Mouse (Mus musculus) hindbrain, embryonic 15.5 days (tissue): ENCODE data around the gene Tmem30b. TPM values are rescaled to one million over a fixed set of nuclear protein-coding genes. Genes with fewer than 3 reads are reported as not detected.
"Not testable (repeated sequence)": the region's sequence is repeated elsewhere in the genome, so short reads cannot be mapped to it uniquely, and the experiment has no call there.

Source experiments
- ATAC-seq: fragments of 200-750 bp; cut with Nextera tagmentation; 2 replicates; pipeline ENCODE4 v1.8.0; 2017; ENCODE audit warnings: low read depth, moderate number of reproducible peaks, moderate TSS enrichment; ENCODE audit not compliant: low FRiP score
- H3K27ac ChIP-seq: fragments of 300-500 bp; sonication (generic); replicated peaks from 2 replicates; pipeline ENCODE4 v1.5.1; 2015; ENCODE audit warnings: mild to moderate bottlenecking, inconsistent platforms
- H3K27me3 ChIP-seq: fragments of 300-500 bp; sonication (generic); 2 replicates; pipeline ENCODE4 v1.6.1; 2015; ENCODE audit warnings: control low read depth, inconsistent platforms
- H3K36me3 ChIP-seq: fragments of 300-500 bp; sonication (generic); 2 replicates; pipeline ENCODE4 v1.6.1; 2015; ENCODE audit warnings: control low read depth, inconsistent platforms
- H3K4me1 ChIP-seq: fragments of 300-500 bp; sonication (generic); replicated peaks from 2 replicates; pipeline ENCODE4 v1.6.1; 2015; ENCODE audit warnings: control low read depth, inconsistent platforms
- H3K4me2 ChIP-seq: fragments of 300-500 bp; sonication (generic); 2 replicates; pipeline ENCODE4 v1.6.1; 2015; ENCODE audit warnings: moderate library complexity, mild to moderate bottlenecking, inconsistent platforms
- H3K4me3 ChIP-seq: fragments of 300-500 bp; sonication (generic); 2 replicates; pipeline ENCODE4 v1.5.1; 2015; ENCODE audit warnings: mild to moderate bottlenecking, inconsistent platforms
- H3K9ac ChIP-seq: fragments of 300-500 bp; sonication (generic); 2 replicates; pipeline ENCODE4 v1.6.1; 2015; ENCODE audit warnings: inconsistent platforms
- H3K9me3 ChIP-seq: fragments of 300-500 bp; sonication (generic); 2 replicates; pipeline ENCODE4 v1.6.1; 2016; ENCODE audit warnings: control low read depth, inconsistent platforms
- WGBS: fragments of 180-500 bp; shearing (Covaris S2); methylation state at CpG from one replicate; pipeline ENCODE4 v1.1.7; 2015; 5-methylcytosine and 5-hydroxymethylcytosine counted together
- polyA plus RNA-seq: library from polyadenylated mRNA; unstranded; fragments of >200 nt; fragmentation: Nextera tagmentation; extraction: Ambion mirVana; gene quantifications from 2 replicates; pipeline ENCODE4 v1.2.1, GENCODE M21; 2015

Gene Tmem30b
- polyA plus RNA-seq, 1 experiment from 2014 or later = 0.38 TPM

DNA sequence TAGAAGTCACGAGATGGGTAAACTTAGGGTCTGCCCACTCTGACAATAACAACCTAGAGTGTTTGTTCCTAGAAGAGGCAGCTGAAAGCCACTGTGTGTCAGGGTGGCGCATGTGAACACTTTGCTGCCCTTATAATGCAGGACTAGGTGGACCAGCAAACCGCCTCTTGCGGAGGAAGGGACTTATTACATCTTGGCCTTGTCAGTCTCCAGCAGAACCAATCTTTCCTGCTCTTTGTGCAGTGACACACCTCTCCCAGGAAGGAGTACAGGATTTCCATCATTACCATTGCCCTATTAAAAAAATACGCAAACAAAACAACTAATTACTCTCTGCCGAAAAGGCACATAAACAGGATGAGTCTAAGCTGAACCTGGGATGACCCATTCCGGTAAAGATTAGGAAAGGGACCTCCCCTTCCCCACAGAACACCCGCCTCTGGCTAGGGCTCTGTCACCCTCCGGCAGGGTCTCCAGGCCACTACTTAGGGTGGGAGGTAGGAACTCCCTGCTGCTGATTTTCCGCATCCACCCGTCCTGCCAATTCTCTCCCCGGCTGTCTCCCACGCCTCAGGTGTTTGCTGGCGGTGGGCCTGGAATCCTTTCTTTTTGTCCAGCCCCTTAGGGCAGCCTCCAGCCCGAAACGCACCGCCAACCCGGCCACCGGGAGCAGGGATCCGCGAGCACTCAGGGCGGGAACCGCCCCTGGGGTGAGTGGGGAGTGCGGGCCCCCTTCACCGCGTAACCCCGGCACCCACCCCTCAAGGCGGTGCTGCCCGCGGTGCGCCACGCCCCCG, 37.8 kb upstream of the Tmem30b start:
- peaks cover 11% of the 10 kb centered on the region; the same call in 1 of the 2 replicates for H3K27me3 ChIP-seq
- 5% methylated on average over 33 of the region's 33 CpGs for WGBS
- peak overlapping the region; percentile 66 for H3K27ac ChIP-seq

DNA sequence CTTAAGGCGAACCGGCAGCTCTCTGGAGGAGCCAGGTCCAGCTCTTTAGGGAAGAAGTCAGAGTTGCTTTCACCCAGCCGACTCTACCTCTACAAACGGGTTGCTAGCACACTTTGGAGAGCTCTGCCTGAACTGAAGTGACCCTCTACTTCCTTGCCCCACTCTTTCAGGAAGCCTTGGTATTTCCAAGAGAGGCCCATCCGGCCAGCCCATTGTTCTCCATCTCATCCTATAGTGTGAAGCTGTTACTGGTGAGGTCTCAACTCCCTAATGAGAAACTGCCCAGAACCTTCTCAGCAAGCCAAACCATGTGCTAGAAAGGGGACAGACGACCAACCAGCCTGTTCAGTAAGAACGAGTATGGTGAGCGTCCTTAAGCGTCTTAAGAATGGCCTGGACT, 37.1 kb upstream of the Tmem30b start:
- no peak overlapping the region for H3K4me3 ChIP-seq
- H3K9me3 ChIP-seq = no peaks in the 10 kb centered on the region
- ATAC-seq = no peak
- no peak overlapping the region for H3K9ac ChIP-seq
- H3K4me1 ChIP-seq = peaks cover 20% of the 10 kb centered on the region
- WGBS = 77% methylated on average over 9 of the region's 9 CpGs
- H3K4me2 ChIP-seq = 0 out of 2 replicates have a peak overlapping the region, but pooled peaks have one; percentile 90
- peaks cover 11% of the 10 kb centered on the region; the same call in 1 of the 2 replicates for H3K27me3 ChIP-seq
- H3K36me3 ChIP-seq = no peaks in the 10 kb centered on the region
- H3K27ac ChIP-seq = 0 out of 2 replicates have a peak overlapping the region, but pooled peaks have one; percentile 22

More for the DNA sequence above, 37.8 kb upstream of the Tmem30b start:
- Histone ChIP-seq H3K9me3 (no peaks in the 10 kb centered on the region), H3K4me2 (peak overlapping the region; percentile 90), H3K36me3 (no peaks in the 10 kb centered on the region), H3K9ac (peak overlapping the region; percentile 75), H3K4me1 (peaks cover 20% of the 10 kb centered on the region), H3K4me3 (peak overlapping the region; percentile 82)
- no peak for ATAC-seq

DNA sequence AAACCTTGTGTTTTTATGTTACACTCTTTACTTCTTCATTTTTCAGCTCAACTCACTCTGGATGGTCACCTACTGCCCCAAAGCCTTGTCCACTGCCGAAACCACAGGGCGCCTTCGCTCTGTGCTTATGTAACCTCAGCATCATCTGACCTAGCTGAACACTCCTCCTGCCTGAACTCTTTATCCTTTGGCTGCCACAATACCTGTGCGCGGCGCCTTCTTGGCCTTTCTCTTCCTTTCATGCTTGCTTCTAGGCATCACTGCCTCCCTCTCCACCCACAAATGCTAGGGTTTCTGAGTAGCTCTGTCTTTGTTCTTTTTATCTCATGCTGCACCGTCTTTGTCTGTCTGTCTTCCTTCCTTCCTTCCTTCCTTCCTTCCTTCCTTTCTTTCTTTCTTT, 34.6 kb upstream of the Tmem30b start:
- no peaks in the 10 kb centered on the region for H3K36me3 ChIP-seq
- no peak for ATAC-seq
- no peak overlapping the region for H3K9ac ChIP-seq
- no peak overlapping the region for H3K27ac ChIP-seq
- H3K4me3 ChIP-seq = no peak overlapping the region
- 80% methylated on average over 7 of the region's 7 CpGs for WGBS
- no peaks in the 10 kb centered on the region for H3K9me3 ChIP-seq
- H3K4me1 ChIP-seq = peaks cover 15% of the 10 kb centered on the region
- no peak overlapping the region for H3K4me2 ChIP-seq
- H3K27me3 ChIP-seq = peaks cover under 1% of the 10 kb centered on the region; the same call in 1 of the 2 replicates

DNA sequence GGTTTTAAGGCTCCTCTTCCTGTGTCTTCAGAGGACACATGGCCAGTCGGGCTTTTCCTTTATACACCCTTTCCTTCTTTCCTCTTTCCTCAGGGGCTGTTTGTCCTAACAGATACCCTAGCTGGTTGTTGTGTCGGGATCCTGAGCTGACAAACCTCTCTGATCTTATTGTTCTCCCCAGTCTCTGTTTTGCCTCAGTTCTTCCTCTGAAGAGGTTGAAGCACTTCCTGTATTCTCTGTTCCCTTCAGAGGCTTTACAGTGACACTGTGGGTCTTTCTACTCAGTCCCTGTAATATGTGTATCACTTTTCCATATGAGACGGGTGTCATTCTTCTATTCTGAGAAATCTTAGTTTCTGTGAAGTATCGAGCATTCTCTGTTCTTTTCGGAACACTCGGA, 31.9 kb upstream of the Tmem30b start:
- Histone ChIP-seq H3K9ac (no peak overlapping the region), H3K4me1 (no peaks in the 10 kb centered on the region), H3K4me3 (no peak overlapping the region), H3K4me2 (no peak overlapping the region), H3K27ac (no peak overlapping the region), H3K9me3 (no peaks in the 10 kb centered on the region), H3K36me3 (no peaks in the 10 kb centered on the region), H3K27me3 (no peaks in the 10 kb centered on the region; the same call in 1 of the 2 replicates)
- WGBS = 77% methylated on average over 6 of the region's 6 CpGs
- no peak for ATAC-seq

DNA sequence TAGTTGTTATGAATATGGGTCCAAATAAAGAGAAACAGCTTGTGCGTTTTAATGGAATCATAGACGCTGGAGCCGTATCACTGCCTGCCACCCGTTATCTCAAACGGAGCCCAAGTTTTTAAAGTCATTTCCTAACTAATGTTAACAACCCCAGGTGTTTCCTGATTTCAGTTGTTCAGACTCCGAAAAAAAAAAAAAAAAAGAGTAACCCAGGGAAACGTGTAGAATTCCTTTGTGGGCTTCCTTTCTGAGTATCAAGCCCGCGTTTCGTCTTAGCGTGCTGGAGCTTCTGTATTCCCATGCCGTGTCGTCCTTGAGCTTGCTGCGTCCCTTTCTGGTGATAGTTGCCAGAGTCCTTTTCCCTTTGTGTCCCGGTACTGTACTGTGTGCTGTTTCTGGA, 28.4 kb upstream of the Tmem30b start:
- Histone ChIP-seq H3K27me3 (no peaks in the 10 kb centered on the region), H3K36me3 (no peaks in the 10 kb centered on the region), H3K27ac (no peak overlapping the region), H3K4me2 (no peak overlapping the region), H3K9me3 (no peaks in the 10 kb centered on the region), H3K4me3 (no peak overlapping the region), H3K4me1 (no peaks in the 10 kb centered on the region), H3K9ac (no peak overlapping the region)
- ATAC-seq = no peak
- WGBS = 67% methylated on average over 15 of the region's 15 CpGs

DNA sequence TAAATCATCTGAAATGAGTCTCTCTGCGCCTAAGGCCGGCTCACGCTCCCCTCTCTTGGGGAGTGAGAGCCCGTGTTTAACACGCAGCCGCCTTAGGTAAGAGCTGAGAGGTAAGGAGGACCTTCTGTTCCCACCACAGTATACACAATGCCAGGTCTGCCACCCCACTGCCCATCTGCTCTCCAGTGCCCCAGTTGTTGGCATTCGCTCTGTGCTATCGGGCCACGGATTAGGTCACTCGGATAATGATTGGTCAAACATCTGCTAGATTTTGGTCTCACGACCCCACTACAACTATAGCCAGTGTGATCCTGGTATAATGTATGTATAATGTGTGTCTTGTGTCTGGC, 19.4 kb upstream of the Tmem30b start:
- Histone ChIP-seq H3K4me3 (peak overlapping the region; percentile 38), H3K27me3 (no peaks in the 10 kb centered on the region), H3K4me1 (peaks cover 8% of the 10 kb centered on the region; the same call in 1 of the 2 replicates), H3K9ac (peak overlapping the region; percentile 45; the same call in 1 of the 2 replicates), H3K27ac (no peak overlapping the region), H3K4me2 (peak overlapping the region; percentile 62), H3K9me3 (no peaks in the 10 kb centered on the region), H3K36me3 (no peaks in the 10 kb centered on the region)
- 60% methylated on average over 11 of the region's 11 CpGs for WGBS
- ATAC-seq = peak; percentile 3; the same call in 1 of the 2 replicates

DNA sequence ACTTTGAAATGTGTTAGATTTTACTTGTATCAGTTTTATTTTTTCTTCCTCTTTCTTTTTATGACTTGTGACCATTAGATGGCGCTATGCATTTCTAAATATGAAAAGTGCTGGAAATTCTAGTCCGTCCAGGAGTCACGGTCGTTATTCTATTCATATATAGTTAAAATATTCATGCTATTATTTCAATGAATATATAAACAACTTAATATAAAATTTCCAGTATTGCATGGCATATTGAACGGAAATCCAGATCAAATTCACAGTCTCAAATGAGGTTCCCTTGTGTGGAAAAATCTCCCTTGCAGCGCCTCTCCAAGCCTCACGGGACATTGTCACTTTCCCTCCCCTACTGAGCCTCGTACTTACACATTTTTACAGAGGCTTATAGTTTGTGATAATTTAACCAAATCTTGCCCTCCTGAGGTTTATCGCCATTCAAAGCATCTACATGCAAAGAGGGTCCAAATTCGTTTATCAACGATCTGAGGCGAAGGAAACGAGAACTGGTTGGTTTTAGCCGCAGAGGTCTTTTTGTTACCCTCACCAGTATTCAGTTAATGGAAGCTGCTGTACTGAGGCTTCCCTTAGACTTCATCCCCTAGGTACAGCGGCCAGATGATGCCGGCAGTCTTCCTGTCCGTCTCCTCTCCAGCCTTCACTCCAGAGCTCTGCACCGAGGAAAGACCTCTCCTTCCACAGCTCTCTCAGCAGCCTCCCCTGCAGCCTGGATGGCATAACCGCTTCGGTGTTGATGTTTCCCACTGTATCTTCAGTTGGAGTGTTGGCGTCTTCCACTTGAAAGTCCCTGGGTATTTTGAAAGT, 18.8 kb upstream of the Tmem30b start:
- peak; percentile 42; the same call in 1 of the 2 replicates for ATAC-seq
- Histone ChIP-seq H3K27me3 (no peaks in the 10 kb centered on the region), H3K36me3 (no peaks in the 10 kb centered on the region), H3K27ac (no peak overlapping the region), H3K4me3 (peak overlapping the region; percentile 38), H3K4me1 (peaks cover 8% of the 10 kb centered on the region; the same call in 1 of the 2 replicates), H3K4me2 (peak overlapping the region; percentile 62), H3K9ac (peak overlapping the region; percentile 45), H3K9me3 (no peaks in the 10 kb centered on the region)
- 16% methylated on average over 21 of the region's 21 CpGs for WGBS

DNA sequence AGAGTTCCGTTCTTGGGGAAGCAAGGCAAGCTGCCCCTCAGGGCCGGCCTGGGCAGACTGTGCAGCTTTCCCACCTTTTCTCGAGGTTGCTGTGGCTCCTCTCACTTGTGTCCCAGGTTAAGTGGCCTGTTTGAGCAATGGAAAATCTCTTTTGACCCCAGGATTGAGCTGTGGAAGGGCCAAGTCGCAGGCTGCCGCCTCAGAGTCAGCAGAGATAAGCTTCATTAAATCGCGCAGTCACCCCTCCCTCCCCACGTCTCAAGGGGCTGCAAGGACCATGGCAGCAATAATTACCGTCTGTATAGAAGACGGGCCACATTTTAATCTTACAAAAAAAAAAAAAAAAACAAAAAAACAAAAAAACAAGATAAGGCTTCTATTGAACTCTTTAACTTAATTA, 18.0 kb upstream of the Tmem30b start:
- Histone ChIP-seq H3K4me2 (no peak overlapping the region), H3K36me3 (no peaks in the 10 kb centered on the region), H3K4me1 (peaks cover 8% of the 10 kb centered on the region; the same call in 1 of the 2 replicates), H3K27ac (no peak overlapping the region), H3K9ac (no peak overlapping the region), H3K9me3 (no peaks in the 10 kb centered on the region), H3K4me3 (no peak overlapping the region), H3K27me3 (no peaks in the 10 kb centered on the region)
- 26% methylated on average over 10 of the region's 10 CpGs for WGBS
- ATAC-seq = no peak

DNA sequence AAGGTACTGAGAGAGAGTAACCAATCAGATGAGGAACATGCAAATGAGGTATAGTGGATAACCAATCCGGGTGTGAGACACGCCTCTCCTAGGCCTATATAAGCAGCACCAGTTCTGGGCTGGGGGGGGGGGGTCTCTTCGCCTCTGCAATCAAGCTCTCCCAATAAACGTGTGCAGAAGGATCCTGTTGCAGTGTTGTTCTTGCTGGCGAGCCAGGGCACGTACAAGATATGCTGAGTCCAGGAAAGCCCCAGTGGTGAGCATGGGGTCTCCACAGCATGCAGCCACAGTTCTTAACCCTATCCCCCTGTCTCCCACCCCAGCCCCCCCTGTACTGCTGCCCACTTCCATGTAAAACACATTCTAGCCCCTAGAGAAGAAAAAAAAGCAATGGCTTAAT, 16.9 kb upstream of the Tmem30b start:
- not testable (repeated sequence) for H3K27me3 ChIP-seq, H3K27ac ChIP-seq, H3K36me3 ChIP-seq, H3K9ac ChIP-seq, H3K9me3 ChIP-seq, H3K4me2 ChIP-seq, H3K4me1 ChIP-seq, H3K4me3 ChIP-seq, ATAC-seq
- WGBS = 84% methylated on average over 6 of the region's 6 CpGs

DNA sequence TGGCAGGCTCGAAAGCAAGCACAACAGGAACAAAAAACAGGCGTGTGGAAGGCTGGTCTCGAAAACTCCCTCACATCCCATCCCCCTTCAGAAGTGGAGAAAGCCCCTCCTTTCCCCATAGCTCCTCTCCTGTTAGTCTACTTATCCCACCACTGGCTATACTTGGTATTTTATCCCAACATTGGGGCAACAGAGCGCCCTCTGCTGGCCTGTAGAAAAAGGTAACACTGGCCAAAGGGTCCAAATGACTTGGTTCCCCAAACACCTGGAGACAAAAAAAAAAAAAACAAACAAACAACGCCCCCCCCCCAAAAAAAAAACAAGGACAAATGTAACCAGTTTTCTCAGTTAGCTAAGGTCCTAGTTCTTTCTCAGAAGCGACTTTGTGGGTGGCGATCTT, 13.9 kb upstream of the Tmem30b start:
- H3K4me2 ChIP-seq = no peak overlapping the region
- no peaks in the 10 kb centered on the region for H3K27me3 ChIP-seq
- peaks cover 2% of the 10 kb centered on the region; the same call in 1 of the 2 replicates for H3K4me1 ChIP-seq
- H3K9me3 ChIP-seq = no peaks in the 10 kb centered on the region
- 59% methylated on average over 7 of the region's 7 CpGs for WGBS
- H3K27ac ChIP-seq = no peak overlapping the region
- H3K4me3 ChIP-seq = no peak overlapping the region
- no peaks in the 10 kb centered on the region for H3K36me3 ChIP-seq
- ATAC-seq = no peak
- no peak overlapping the region for H3K9ac ChIP-seq

DNA sequence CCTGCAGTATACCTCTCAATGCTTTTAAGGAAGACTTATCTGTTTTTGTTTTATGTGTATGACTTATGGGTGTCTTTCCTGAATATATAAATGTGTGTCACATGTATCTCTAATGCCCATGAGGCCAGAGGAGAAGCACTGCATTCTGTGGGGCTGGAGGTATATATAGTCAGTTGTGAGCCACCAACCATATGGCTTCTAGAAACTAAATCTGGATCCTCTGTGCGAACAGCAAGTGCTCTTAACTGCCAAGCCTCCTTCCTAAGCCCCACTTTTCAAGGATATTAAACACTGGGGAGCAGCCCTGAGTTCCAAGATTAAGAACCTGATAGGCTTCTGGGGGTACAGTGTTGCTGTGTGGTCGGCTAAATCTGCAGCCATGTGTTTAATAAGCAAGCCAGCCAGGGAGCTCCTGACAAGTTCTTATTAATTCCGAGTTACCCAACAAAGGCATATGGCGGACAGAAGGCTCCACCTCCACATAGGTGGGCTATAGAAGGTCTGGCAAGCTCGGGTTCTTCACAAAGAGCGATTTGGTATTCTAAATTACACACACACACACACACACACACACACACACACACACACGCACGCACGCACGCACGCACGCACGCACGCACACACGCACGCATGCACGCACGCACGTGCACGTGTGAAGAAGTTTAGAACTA, 12.5 kb upstream of the Tmem30b start:
- Histone ChIP-seq H3K4me1 (no peaks in the 10 kb centered on the region), H3K4me3 (no peak overlapping the region), H3K4me2 (no peak overlapping the region), H3K9ac (no peak overlapping the region), H3K9me3 (no peaks in the 10 kb centered on the region), H3K27ac (no peak overlapping the region), H3K27me3 (no peaks in the 10 kb centered on the region), H3K36me3 (no peaks in the 10 kb centered on the region)
- ATAC-seq = no peak
- WGBS = 93% methylated on average over 20 of the region's 20 CpGs
